Mouse (Mus musculus) right cerebral cortex, postnatal 25 days (tissue): Measurements from ENCODE around the gene Taok1.
A peak's percentile ranks its signal among the peaks of the same experiment; 100 is the strongest.

Source experiments
- DNase-seq: peaks from one replicate; pipeline ENCODE4 v3.0.0; 2022

Gene Taok1

GRCm38 (mm10) chr11:77491123-77491501, 116.5 kb downstream of the Taok1 start:
- peak; percentile 86 for DNase-seq

- DNase-seq: no peak
These were observed 117.2 kb downstream of the Taok1 start for GRCm38 (mm10) chr11:77490451-77490850.

- DNase-seq: peak; percentile 82
These were observed 117.9 kb downstream of the Taok1 start, which contains the start of gene Ankrd13b for GRCm38 (mm10) chr11:77489591-77490235. Ankrd13b (minus strand) TSS chr11:77489678.

GRCm38 (mm10) chr11:77488771-77489581, 118.6 kb downstream of the Taok1 start:
- DNase-seq: peak; percentile 56

GRCm38 (mm10) chr11:77486798-77487197, 120.8 kb downstream of the Taok1 start:
- no peak for DNase-seq

- no peak for DNase-seq
These were observed 122.4 kb downstream of the Taok1 start for GRCm38 (mm10) chr11:77485229-77485628.

- no peak for DNase-seq
These were observed 123.9 kb downstream of the Taok1 start for GRCm38 (mm10) chr11:77483510-77484255.

- DNase-seq: no peak
These were observed 124.6 kb downstream of the Taok1 start for GRCm38 (mm10) chr11:77483043-77483442.
